Mouse (Mus musculus) mouse trophoblast stem cell (cell line): ENCODE results near the gene Tnfaip6.
"Not testable (repeated sequence)": the region's sequence is repeated elsewhere in the genome, so short reads cannot be mapped to it uniquely, and the experiment has no call there.

Experiments
- in situ Hi-C, 2 experiments: fragments of 300-500 bp; cut with MseI, MboI; formaldehyde crosslinking; loops; 2 replicates in 1 of 2; 3 replicates in 1 of 2; pipeline ENCODE4 v1.15.1; 2025

Gene Tnfaip6

DNA sequence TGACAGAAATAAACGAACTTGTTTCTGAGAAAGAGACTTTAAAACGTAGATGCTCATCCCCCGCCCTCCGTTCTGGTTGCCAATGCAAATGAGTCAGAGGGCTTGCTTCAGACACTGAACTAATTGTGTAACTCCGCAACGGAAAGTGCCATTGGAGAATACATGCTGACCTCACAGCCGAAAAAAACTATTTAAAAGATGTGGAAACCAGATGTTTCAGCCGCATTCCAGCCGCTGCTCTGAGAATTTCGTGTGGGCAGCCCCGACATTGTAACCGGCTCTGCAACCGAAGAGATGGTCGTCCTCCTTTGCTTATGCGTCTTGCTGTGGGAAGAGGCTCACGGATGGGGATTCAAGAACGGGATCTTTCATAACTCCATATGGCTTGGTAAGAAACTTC is at the start of gene Tnfaip6:
Gene Tnfaip6 (plus strand): TSS at position 128 of the 400 bp plus-strand sequence.
- in situ Hi-C loops = no loop called here

DNA sequence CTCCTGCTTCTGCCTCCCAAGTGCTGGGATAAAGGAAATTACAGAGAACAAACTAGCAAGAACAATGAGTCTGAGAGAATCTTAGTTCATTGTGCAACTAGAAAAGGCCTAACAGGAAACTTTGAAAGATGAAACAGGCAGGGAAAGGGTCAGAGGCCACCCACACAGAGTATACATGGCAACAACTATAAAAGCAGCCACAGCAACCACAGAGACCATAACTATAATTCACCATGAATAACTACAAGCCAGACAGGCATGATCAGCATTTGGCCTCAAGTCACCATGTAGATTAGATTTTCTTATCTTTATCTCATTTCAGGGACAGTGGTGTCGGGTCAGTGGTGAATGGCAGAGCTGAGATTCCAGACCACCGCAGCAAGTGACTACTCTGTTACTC is 48.2 kb upstream of the Tnfaip6 start:
- in situ Hi-C loops = no loop called here

DNA sequence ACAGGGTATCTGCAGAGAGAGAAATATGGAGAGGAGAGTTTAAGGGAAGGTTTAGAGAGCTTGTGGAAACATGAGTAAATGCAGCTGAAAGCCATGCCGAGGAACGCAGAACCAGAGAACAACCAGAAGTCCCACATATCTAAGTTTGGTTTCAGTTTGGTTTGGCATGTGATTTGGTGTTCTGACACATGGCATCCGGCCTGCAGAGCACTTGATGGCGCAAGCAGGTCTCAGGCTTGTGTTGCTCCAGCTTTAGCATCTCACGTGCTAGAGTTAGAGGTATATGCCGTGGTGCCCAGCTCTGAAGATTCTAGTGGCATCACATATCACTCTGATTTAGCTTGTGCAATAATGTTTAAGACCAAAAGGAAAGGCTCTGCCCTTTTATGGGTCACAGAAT is 46.4 kb upstream of the Tnfaip6 start:
- in situ Hi-C loops = no loop called here

DNA sequence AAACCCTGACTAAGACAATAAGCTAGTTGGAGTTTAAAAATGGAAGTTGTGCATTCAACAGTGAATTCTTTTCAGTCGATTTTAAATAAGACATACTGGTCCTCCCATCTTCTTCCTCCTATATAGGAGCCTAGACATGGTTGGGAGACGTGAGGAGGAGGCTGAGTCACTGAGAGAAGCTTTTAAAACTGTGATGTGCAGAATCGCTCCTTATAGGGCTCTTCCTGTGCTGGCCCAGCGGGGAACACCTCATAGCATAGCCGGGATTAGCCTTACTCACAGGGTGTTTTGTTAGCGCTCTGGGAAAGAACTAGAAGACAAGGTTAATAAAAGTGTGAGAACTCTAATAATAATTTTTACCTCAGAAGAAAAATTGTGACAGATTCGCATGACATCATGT is 37.8 kb upstream of the Tnfaip6 start:
- in situ Hi-C loops = no loop called here

DNA sequence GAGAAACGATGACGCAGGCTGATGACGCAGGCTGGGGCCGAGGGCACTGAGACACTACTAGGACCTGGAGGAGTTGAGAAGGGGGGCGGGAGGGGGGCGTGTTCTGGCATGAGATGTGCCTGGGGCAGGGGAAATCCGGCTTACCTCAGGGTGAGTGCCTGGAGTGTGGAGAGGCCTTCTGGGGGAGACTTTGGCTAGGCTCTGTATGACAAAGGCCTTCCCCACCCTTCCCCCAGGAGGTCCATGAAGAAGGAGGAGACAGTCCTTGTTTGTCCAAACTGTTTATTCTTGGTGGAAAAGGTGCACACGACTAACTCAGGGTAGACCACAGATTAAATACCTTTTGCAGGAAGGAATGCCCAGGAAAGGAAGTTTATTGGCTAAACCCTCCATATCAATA is 36.3 kb upstream of the Tnfaip6 start:
- in situ Hi-C loops = no loop called here

DNA sequence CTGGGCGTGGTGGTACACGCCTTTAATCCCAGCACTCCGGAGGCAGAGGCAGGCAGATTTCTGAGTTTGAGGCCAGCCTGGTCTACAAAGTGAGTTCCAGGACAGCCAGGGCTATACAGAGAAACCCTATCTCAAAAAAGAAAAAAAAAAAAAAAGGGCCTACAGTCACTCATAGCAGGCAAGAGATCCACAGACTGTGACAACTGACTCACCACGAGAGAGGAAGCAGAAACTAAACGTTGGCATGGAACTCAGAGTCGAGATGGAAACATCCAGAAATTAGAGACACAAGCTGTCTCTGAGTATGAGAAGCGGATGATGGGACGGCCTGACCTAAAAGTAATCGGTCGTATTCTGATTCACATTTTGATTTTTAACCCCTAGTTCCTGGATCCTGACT is 35.5 kb upstream of the Tnfaip6 start:
- in situ Hi-C loops = not testable (repeated sequence)

DNA sequence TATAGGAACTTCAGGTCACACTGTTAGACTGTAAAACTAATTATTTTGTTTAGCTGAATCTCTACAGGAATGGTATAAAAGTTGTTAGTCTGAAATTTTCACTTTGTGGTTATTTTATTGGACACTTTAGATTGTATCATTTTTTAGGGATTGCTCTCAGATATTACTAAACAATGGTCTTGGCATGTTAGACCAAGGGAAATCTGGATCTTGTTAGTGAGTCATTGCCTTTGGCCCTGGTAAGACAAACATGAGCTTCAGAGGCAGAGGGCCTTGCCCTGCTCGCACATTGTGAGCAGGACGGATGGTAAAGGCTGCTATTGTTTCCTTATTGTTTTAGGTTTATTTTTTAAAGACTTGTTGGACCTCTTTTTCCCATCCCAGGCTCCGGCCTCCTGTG is 31.4 kb upstream of the Tnfaip6 start:
- in situ Hi-C loops = no loop called here

DNA sequence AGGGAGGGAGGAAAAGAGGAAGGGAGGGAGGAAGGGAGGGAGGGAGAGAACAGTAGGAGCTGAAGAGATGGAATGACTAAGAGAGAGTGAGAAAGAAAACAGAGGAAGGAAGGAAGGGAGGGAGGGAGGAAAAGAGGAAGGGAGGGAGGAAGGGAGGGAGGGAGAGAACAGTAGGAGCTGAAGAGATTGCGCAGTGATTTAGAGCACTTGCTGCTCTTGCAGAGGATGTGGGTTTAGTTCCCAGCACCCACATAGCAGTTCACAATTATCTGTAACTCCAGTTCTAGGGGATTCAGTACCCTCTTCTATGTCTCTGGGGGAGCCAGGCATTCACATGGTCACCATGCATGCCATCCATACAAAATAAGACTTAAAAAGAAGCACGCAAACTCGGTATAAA is 26.0 kb upstream of the Tnfaip6 start:
- in situ Hi-C loops = not testable (repeated sequence)

DNA sequence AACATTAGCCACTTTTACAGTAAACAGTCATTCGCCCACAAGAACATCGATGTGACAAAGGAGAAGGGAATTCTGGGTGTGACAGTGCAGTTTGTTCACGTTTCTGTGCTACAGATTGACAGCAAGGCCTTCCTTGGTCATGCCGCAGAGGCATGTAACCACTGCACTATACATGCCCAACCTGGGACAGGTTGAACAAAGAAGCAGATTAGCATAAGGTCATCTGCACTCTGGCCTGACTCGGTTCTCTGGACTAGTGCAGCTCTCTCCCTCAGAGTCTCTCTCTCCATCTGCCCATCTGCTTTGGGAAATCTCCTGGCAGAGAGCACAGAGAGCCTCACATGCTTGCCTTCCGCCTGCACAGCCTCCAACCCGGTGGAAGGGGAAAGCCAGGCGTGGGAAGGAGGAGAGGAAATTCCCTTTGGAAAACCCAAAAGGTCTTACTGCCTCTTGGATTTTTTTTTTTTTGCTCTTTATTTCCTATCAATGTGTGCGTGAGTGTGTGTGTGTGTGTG is 24.4 kb upstream of the Tnfaip6 start:
- in situ Hi-C loops = no loop called here

DNA sequence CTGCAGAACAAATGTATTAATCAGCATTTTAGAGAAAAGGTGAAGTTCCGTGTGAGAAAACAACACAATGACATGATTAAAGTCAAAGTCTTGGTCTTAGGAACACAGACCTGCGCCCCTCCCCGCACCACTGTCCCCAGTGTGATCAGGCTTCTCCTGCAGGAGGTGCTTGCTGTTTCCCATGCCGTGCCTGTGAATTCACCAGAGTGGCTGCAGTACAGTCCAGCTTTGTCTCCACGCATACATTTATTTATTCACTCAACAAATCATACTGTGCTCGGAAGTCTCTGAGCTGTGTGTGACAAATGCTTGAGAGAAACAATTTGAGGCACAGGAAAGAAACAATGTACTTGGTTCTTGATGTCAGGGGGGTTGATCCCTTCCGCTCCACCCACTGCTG is 21.4 kb upstream of the Tnfaip6 start:
- in situ Hi-C loops = no loop called here

DNA sequence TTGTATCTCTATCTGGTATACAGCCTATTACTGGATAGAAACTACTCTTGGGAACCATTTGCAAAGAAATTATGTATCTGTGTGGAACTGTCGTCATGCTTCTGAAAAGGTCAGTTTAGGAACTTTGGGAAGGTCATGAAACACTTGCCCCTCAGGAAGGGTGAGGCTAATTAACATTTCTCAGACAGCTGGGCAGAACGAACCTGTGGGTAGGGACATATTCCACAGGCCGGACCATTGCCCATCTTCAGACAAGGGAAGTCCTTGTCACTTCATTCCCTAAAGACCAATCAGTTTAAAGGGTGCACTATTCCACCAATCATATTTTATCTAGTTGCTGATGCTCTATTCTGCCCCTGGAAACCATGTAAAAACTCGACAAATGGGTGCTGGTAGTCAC is 10.7 kb upstream of the Tnfaip6 start:
- in situ Hi-C loops = no loop called here

DNA sequence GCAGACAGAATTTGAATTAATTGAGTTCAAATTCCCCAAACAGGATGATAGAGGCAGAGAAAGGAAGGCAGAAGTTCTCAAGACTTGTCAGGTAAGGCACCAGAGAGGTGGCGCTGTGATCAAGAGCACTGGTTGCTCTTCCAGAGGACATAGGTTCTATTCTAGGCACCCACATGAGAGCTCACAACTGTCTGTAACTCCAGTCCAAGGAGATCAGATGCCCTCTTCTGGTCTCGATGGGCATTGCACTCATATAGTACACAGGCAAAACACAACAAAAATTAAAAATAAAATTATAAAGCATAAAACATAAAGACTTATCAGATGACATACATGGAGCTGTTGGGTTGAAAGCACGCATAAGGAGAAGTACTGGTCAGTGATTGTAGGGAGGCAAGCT is 8.4 kb upstream of the Tnfaip6 start:
- in situ Hi-C loops = no loop called here

DNA sequence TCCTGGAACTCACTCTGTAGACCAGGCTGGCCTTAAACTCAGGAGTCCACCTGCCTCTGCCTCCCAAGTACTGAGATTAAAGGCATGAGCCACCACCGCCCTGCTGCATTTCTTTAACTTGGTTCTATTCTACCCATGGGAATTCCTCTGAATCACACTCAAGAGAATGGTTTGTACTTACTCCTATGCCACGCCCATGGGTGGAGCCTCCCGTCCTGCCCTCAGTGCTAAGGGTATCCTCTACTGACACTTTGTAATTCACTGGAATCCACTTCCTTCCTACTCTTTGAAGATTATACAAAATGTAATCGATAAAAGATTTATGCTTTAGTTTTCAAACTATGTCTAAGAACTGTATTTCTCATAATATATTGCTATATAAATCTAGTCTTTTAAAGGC is 6.3 kb upstream of the Tnfaip6 start:
- in situ Hi-C loops = no loop called here

DNA sequence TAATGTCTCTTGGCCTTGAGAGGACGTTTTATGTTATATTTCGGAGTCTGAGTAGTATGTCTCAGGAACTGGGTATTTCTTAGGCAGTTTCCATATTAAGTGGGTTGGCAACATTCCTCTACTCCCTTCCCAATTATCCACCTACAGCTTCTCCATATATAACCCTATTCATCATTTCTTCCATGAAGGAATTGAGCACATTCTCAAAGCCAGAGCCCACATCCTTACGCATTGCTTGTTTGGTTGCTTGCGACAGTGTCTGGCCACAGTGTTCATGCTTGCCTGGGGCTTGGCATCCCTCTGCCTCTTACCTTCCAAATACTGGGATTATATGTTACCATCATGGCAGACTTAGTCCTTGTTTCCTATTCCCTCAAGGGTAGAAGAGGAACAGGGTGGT is 3.2 kb upstream of the Tnfaip6 start:
- in situ Hi-C loops = no loop called here

DNA sequence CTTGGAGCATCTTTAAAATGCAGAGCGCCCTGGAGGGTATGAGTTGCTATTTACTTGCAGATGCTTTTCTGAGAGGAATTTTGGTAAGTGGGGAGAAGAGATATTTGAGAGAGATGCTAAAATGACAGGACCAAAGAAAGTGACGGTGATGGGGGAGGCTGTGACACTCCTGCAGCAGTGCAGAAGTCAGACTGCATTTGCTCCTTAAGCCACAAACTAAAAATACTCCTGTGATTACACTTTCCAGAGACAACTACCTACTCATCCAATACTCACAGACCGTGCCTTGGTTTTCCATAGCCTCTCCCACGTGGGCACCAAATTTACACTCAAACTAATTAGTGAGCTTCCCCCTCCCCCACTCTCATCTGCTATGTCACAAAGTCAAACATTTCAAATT is 2.7 kb upstream of the Tnfaip6 start:
- in situ Hi-C loops = no loop called here

DNA sequence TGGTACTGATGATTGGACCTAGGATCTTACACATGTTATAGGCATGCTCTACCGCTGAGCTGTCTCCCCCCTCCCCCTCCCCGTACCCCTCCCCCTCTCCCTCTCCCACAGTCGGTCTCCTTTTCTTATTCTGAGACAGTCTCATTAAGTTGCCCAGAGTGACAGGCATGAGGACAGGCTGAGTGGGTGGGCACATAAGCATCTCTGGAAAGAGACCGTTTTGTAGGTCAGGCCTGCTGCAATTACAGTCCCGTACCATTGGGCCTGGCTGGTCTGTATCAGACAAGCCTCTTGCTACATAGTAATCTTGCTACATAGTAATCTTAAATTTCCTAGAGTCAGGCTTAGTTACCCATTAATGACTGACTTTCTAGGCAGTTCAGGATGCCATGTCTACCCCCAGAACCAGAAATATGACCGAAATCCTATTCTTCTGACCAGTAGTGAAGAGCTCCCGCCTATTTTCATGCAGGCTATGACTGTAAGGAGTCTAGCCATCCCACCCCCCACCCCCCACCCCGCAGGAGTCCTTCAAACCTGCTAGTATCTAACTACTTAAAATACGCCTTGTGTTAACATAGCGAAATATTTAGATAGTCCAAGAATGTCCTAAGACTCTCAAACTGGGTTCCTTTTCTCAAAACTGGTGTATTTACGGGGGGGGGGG is 747 bp upstream of the Tnfaip6 start:
- in situ Hi-C loops = no loop called here

DNA sequence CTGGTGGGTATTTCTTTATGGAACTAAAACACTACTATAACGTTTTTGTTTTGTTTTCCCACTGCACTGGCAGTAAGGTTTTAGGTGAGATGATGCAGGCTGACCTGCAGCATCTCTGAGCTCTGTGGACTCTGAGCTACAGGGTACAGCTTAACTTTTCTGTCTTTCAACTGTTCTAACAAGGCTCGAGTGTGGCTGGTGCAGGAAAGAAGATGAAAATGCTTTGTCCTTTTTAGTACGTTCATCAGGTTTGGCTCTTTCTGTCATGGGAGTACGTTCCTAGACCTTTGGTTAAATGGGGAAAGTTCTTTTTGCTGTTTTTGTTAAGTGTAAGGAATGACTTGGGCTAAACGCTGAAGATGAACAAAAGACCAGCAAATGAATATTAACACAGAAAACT is 749 bp downstream of the Tnfaip6 start:
- in situ Hi-C loops = no loop called here

DNA sequence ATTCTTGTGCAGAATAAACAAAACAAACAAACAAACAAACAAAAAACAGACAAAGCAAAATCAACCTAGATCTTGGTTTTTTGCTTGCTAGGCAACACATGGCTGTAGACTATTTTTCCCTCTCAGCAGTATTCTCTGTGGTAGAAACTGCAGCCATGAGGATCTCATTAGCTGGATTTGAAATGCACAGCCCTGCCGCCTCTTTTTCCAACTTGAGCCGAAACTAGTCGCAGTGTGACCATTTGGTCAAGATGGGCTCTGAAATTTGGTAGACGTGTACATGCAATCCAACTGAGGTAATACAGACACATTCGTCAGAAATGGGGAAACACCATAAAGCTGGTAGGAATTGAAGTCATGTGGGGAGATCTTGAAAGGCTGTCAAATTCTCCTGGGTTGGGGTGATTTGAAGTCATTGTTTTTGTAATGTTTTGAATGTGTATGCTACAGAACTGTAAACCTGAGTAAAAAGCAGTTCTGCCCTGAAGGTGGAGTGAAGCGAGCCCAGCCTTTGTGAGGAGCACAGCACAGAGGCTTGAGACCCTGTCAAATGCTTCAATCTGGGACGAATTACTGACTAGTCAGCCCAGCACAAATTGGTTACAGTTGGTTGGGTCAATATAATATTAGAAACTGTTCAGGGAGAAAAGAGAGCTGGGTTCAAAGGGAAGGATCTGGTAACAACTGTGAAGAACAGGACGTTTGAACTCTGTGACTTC is 1.4 kb downstream of the Tnfaip6 start:
- in situ Hi-C loops = no loop called here

DNA sequence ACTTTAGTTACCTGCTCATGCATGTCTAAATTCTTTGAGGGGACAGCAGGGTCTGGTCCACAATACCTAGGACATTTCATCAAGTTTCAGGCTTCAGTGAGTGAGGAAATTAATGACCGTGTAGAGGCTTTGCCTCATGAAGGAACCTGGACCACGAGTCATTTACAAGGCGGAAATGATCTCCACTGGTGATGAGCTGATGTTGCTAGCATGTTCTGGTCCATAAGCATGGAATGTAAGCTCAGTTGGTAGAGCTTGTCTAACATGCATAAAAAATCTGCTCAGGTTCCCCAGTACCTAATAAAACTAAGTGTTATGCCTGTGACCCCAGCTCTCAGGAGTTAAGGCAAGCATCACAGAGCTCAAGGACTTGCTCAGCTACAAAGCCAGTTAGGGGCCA is 4.3 kb downstream of the Tnfaip6 start:
- in situ Hi-C loops = no loop called here

DNA sequence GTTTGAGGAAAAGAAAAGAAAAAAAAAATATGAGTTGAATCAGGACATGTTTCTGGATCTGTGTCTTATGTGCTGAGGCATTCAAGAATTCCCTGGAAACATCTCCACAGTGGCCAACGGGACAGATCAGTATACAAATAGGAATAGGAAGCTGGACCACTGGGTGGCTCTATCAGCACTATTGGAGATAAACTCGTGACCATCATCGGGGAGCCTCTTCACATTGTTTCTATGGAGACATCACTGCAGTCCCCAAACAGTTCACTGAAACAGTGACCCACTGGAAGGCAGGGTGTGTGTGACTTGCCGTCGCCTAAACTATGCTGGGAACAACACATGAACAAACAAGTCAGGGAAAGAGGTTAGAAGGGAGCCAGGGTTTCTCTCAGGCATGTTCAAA is 4.9 kb downstream of the Tnfaip6 start:
- in situ Hi-C loops = no loop called here

DNA sequence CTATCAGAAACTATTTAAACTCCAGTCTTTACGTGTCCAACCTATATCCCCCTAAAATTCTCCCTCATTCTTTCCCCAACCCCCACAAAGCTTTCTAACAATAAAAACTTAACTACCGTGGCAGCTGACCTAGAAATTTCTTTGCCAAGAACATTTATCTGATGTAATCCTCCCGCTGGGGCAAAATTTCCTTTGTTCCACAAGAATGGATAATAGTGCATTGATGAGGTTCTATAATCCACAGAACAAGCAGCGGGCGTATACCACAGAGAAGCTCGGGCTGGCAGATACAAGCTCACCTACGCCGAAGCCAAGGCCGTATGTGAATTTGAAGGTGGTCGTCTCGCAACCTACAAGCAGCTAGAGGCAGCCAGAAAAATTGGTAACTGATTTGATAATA is 5.7 kb downstream of the Tnfaip6 start:
- in situ Hi-C loops = no loop called here

DNA sequence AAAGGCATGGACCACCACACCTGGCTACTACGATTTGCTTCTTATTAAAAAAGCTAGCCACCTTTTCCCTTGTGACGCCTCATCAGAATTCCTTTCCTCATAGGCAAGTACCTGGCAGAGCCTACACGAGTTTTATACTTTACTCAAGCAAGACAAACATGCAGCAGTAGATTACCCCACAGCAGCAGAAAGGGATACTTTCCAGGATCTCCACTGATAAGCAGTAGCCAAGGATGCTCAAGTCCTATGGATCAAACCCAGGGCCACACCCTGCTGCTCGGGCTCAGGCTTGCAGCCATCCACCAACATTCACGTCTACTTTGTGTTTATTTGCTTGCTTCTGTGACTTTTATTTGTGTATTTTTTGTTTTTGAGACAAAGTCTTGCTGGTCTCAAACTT is 8.2 kb downstream of the Tnfaip6 start:
- in situ Hi-C loops = no loop called here

DNA sequence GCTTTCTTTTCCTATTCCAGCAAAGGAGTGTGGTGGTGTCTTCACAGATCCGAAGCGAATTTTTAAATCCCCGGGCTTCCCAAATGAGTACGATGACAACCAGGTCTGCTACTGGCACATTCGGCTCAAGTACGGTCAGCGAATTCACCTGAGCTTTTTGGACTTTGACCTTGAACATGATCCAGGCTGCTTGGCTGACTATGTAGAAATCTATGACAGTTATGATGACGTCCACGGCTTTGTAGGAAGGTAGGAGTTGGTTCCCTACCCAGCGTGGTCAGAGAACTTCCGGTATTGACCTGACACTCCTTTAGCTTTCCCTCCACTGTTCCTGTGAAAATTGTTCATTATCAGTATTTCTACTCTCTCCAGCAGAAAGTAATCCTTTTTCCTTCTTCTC is 13.0 kb downstream of the Tnfaip6 start:
- in situ Hi-C loops = no loop called here

DNA sequence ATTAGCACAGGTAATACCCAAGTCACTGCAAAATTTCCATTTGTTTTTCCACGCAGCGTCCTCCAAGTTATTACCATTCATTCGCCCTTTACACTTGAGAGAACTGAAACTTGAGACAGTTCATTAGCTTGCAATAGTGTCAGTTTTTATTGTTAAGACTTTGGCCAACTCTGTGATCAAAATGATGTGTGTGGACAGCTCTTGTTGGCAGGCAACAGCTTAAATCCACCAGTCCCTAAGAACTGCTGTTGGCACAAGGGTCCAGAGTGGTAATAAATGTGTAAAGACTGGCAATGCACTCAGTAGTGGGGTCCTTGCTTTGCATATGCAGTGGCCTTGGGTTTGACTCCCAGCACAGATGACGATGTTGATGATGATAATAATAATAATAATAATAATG is 14.5 kb downstream of the Tnfaip6 start:
- in situ Hi-C loops = no loop called here
